In genomic region chr15:14418532-14418931, GRCm38 (mm10) we compare ENCODE assay signal across 9 mouse cellular contexts.
DNase-seq lines count a peak whose midpoint lies in the region; ATAC-seq and TF ChIP-seq lines count a peak whose summit lies in the region.
"Had no signal": no experiment of that assay in that cellular context is flagged by ENCODE, and none has a peak within 500 bp of the region (broad histone marks: within the 10 kb centered on the region; RNA-seq: fewer than 3 reads in every experiment).

No protein-coding gene starts in this region.

- no peak overlapping the region for H3K27ac ChIP-seq in midbrain, postnatal 0 days (ENCODE audit: low read depth, low read length)
- H3K27ac ChIP-seq: liver, embryonic 13.5 days; neural tube, embryonic 12.5 days had no signal

- H3K36me3 ChIP-seq in midbrain, postnatal 0 days (ENCODE audit: insufficient read depth, low read length) = no peaks in the 10 kb centered on the region
- H3K36me3 ChIP-seq: liver, embryonic 13.5 days; neural tube, embryonic 12.5 days had no signal

- no peak for ATAC-seq in midbrain, postnatal 0 days (ENCODE audit: low FRiP score)

- no peaks in the 10 kb centered on the region for H3K4me1 ChIP-seq in midbrain, postnatal 0 days (ENCODE audit: insufficient read depth, low read length)
- H3K4me1 ChIP-seq: liver, embryonic 13.5 days; neural tube, embryonic 12.5 days had no signal

- no peaks in the 10 kb centered on the region for H3K9me3 ChIP-seq in midbrain, postnatal 0 days (ENCODE audit: low read length)
- H3K9me3 ChIP-seq: liver, embryonic 13.5 days; neural tube, embryonic 12.5 days had no signal

- WGBS in midbrain, postnatal 0 days = 45% methylated on average over 5 of the region's 5 CpGs

- no peak overlapping the region for H3K4me2 ChIP-seq in midbrain, postnatal 0 days (ENCODE audit: low read depth, low read length, poor library complexity, severe bottlenecking)
- H3K4me2 ChIP-seq: liver, embryonic 13.5 days; neural tube, embryonic 12.5 days had no signal

- peak; percentile 53 for TF ChIP-seq CTCF in midbrain, postnatal 0 days (IDR thresholded peaks at IDR 0.05)

- DNase-seq in layer of hippocampus, adult 11-12 months (ENCODE audit: low spot score) = peak; percentile 4
- DNase-seq in layer of hippocampus, adult 9-11 months = no peak
- peak; percentile 6 for DNase-seq in NIH3T3 (ENCODE audit: low read depth)
- DNase-seq in embryo, embryonic 10.5 days (ENCODE audit: low spot score) = peak; percentile 64
- DNase-seq in midbrain, postnatal 0 days (ENCODE audit: low spot score) = peak; percentile 37
- DNase-seq in gastrocnemius, adult 8-10 months (ENCODE audit: low spot score in 2 of 2) = no peak
- DNase-seq in spleen, postnatal 10 days (ENCODE audit: low spot score in 2 of 2) = no peak
- DNase-seq: liver, embryonic 13.5 days had no signal

- no peak overlapping the region for H3K9ac ChIP-seq in midbrain, postnatal 0 days (replicated peaks; ENCODE audit: low read length, poor library complexity, severe bottlenecking)
- H3K9ac ChIP-seq: liver, embryonic 13.5 days; neural tube, embryonic 12.5 days had no signal

- H3K4me3 ChIP-seq in midbrain, postnatal 0 days (ENCODE audit: low read depth, low read length) = no peak overlapping the region
- H3K4me3 ChIP-seq: liver, embryonic 13.5 days; neural tube, embryonic 12.5 days had no signal

- no peaks in the 10 kb centered on the region for H3K27me3 ChIP-seq in midbrain, postnatal 0 days (ENCODE audit: insufficient read depth, low read length)
- H3K27me3 ChIP-seq: liver, embryonic 13.5 days; neural tube, embryonic 12.5 days had no signal

Comparison
In these comparisons a context has a peak if more than half of its experiments do, and no peak if none do; other contexts are left out.
1. DNase-seq: peak in layer of hippocampus, adult 11-12 months (single experiment), NIH3T3 (single experiment), embryo, embryonic 10.5 days (single experiment) and midbrain, postnatal 0 days (single experiment); none in layer of hippocampus, adult 9-11 months (single experiment), gastrocnemius, adult 8-10 months (0 of 2) and spleen, postnatal 10 days (0 of 2).